Mouse (Mus musculus) bone marrow macrophage, adult 2 months (primary cell): ENCODE results near the gene Elavl4. TPM values are rescaled to one million over a fixed set of nuclear protein-coding genes. Genes with fewer than 3 reads are reported as not detected.

Experiments used
- H3K27ac ChIP-seq: 2 replicates; pipeline ENCODE4 v1.5.1; 2012; ENCODE audit warnings: low read depth, low read length; ENCODE audit not compliant: insufficient read depth
- H3K4me1 ChIP-seq: 2 replicates; pipeline ENCODE4 v1.6.1; 2012; ENCODE audit warnings: low read length; ENCODE audit not compliant: control insufficient read depth, insufficient read depth
- H3K4me3 ChIP-seq: 2 replicates; pipeline ENCODE4 v1.5.1; 2012; ENCODE audit warnings: mild to moderate bottlenecking, low read length, moderate library complexity; ENCODE audit not compliant: insufficient read depth
- CTCF ChIP-seq: IDR thresholded peaks from 2 replicates; pipeline ENCODE4 v1.5.1; 2012; ENCODE audit warnings: low read depth, mild to moderate bottlenecking, low read length, moderate library complexity
- POLR2A ChIP-seq: IDR thresholded peaks from 2 replicates; pipeline ENCODE4 v1.6.1; 2012; ENCODE audit warnings: mild to moderate bottlenecking, low read depth, low read length, borderline replicate concordance
- polyA plus RNA-seq: library from polyadenylated mRNA; stranded (reverse); fragments of >200 nt; gene quantifications from 2 replicates; pipeline ENCODE4 v1.2.4, GENCODE M21; 2012; ENCODE audit not compliant: missing spikeins, insufficient read depth, insufficient read length

Gene Elavl4
- polyA plus RNA-seq, 1 experiment = not detected

- no peak overlapping the region for H3K4me3 ChIP-seq
- H3K4me1 ChIP-seq = no peaks in the 10 kb centered on the region
- TF ChIP-seq POLR2A (no peak), CTCF (no peak)
- no peak overlapping the region for H3K27ac ChIP-seq
Measured at GRCm38 (mm10) chr4:110231799-110232198, 119.9 kb downstream of the Elavl4 start.

GRCm38 (mm10) chr4:110229652-110230051, 122.1 kb downstream of the Elavl4 start:
- no peak for TF ChIP-seq POLR2A
- TF ChIP-seq CTCF = no peak
- Histone ChIP-seq H3K4me1 (no peaks in the 10 kb centered on the region), H3K4me3 (no peak overlapping the region), H3K27ac (no peak overlapping the region)

GRCm38 (mm10) chr4:110229238-110229637, 122.5 kb downstream of the Elavl4 start:
- H3K27ac ChIP-seq = no peak overlapping the region
- no peaks in the 10 kb centered on the region for H3K4me1 ChIP-seq
- no peak overlapping the region for H3K4me3 ChIP-seq
- TF ChIP-seq POLR2A (no peak), CTCF (no peak)

DNA sequence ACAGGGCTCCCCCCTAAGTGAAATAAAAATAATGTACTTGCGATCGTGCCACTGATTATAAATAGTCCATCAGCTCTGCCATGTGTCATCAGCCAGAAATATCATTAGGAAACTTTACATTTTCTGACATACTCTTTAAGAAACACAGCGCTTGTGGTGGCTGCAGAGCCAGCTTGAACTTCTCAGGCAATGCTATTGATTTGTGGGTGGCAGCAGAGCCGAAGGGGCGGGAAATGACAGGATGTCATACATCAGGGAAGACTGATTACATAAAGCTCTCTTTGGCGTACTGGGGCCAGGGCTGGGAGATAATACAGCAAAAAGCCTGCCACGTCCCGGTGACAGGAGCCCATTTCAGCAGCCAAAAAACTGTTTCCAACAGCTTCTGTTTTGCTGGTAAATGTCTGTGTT, 124.1 kb downstream of the Elavl4 start:
- Histone ChIP-seq H3K4me1 (no peaks in the 10 kb centered on the region), H3K27ac (no peak overlapping the region), H3K4me3 (no peak overlapping the region)
- no peak for TF ChIP-seq POLR2A
- TF ChIP-seq CTCF = no peak

DNA sequence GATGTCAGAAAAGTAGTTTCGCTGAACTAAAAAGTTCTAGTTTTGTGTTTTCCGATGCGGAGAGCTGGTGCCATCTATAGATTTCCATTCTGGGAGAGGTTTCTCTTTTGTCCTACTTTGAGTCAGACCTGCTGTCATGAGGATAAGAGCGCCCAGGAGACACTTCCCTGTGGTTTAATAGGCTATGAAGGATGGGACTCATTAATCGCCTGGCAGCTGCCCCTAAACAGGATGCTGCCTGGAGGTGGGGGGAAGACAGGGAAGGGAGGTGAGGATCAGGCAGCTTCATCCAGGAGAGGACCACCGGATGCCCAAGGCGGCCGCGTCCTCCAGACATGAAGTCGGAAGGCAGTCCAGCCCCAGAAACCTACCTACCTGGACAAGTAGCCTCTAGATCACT, 126.2 kb downstream of the Elavl4 start:
- TF ChIP-seq POLR2A (no peak), CTCF (no peak)
- no peaks in the 10 kb centered on the region for H3K4me1 ChIP-seq
- H3K27ac ChIP-seq = no peak overlapping the region
- no peak overlapping the region for H3K4me3 ChIP-seq

DNA sequence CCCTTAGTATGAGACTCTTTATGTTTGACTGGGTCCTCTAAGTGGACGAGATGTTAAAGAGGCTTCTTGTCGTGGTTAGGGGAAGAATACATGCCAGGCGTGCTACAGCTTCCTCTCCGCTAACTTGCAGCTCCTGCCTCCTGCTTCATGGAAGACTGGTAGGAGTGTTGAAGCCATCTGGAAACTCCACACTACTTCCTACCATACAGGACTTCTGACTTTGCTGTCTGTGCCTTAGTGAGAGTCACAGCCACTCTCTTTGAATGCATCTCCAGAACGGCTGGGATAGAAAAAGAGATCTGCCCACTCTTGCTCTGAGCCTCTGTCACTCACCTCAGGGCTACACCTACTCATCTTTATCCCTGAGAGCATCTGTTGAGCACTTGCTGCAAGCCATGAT, 132.9 kb downstream of the Elavl4 start:
- Histone ChIP-seq H3K4me3 (no peak overlapping the region), H3K4me1 (no peaks in the 10 kb centered on the region), H3K27ac (no peak overlapping the region)
- no peak for TF ChIP-seq CTCF
- TF ChIP-seq POLR2A = no peak

DNA sequence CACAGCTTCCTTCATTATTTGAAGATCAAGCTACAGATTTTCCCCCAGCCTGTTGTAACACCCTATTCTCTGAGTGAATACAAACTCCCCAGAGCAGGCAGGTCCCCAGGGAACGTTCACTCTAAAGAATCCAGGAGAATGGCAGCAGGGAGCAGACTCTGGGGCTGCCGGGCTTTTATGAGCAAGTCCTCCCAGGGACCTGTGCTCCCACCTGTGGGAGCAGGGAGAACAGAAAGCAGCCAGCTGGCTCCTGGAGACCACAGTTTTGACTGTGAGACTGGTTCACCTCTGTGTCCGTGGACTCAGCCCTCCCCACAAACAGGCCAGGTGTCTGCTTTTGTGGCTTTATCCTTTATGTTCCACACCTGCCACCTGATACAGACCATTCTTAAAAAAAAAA, 134.2 kb downstream of the Elavl4 start:
- no peak overlapping the region for H3K27ac ChIP-seq
- H3K4me3 ChIP-seq = no peak overlapping the region
- no peak for TF ChIP-seq POLR2A
- no peak for TF ChIP-seq CTCF
- H3K4me1 ChIP-seq = no peaks in the 10 kb centered on the region

DNA sequence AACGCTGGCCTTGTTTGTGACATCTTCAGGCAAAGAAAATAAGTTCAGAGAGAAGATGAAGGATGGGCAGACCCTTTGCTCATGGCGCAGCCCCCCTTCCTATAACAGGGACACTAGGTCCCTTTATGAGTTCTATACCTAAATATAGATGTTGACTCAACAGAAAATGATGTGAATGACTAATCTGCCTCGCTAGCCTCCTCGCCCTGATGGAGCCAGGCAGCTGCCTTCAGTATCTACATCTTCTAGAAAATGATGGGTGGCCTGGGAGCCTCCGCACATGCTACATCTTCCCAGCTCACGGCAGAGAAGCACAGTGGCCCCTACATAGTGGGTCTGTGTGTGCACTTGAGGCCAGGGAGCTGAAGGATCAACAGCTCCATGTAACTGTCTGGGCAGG, 137.2 kb downstream of the Elavl4 start:
- Histone ChIP-seq H3K27ac (no peak overlapping the region), H3K4me3 (no peak overlapping the region), H3K4me1 (no peaks in the 10 kb centered on the region)
- no peak for TF ChIP-seq POLR2A

- Histone ChIP-seq H3K4me1 (no peaks in the 10 kb centered on the region), H3K4me3 (no peak overlapping the region), H3K27ac (no peak overlapping the region)
- TF ChIP-seq POLR2A = no peak
- no peak for TF ChIP-seq CTCF
Measured at GRCm38 (mm10) chr4:110213666-110214065, 138.0 kb downstream of the Elavl4 start.

DNA sequence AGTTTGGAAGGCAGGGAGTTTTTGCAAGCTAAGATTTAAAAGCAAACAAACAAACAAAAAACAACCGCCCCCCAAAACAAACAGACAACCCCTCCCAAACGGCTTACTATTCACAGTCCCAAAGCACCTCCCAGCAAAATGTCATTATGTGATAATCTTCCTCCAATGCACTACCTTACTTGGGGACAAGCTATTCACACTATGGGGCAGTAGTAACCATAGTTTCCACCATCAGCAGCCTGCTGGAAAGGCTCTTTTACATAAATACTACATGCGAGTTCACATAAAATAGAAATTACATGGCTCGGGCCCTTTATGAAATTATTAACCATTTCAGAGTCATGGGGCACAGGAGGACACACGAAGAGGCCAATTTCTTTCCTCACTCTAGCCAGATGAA, 141.5 kb downstream of the Elavl4 start:
- H3K27ac ChIP-seq = no peak overlapping the region
- TF ChIP-seq CTCF (no peak), POLR2A (no peak)
- H3K4me1 ChIP-seq = no peaks in the 10 kb centered on the region
- H3K4me3 ChIP-seq = no peak overlapping the region

- TF ChIP-seq CTCF (no peak), POLR2A (no peak)
- Histone ChIP-seq H3K4me3 (no peak overlapping the region), H3K27ac (no peak overlapping the region), H3K4me1 (no peaks in the 10 kb centered on the region)
Measured at GRCm38 (mm10) chr4:110209613-110210012, 142.1 kb downstream of the Elavl4 start.

GRCm38 (mm10) chr4:110201680-110202079, 150.0 kb downstream of the Elavl4 start:
- no peak for TF ChIP-seq POLR2A

More at GRCm38 (mm10) chr4:110201680-110202079, 150.0 kb downstream of the Elavl4 start:
- Histone ChIP-seq H3K4me3 (no peak overlapping the region), H3K4me1 (no peaks in the 10 kb centered on the region), H3K27ac (no peak overlapping the region)
